Mouse (Mus musculus): ENCODE results near the gene Cntnap1. TPM values are rescaled to one million over a fixed set of nuclear protein-coding genes. Genes with fewer than 3 reads are reported as not detected.

Cntnap1 gene
- polyA plus RNA-seq, 1 experiment from 2014 or later, result 0.12 TPM

DNA sequence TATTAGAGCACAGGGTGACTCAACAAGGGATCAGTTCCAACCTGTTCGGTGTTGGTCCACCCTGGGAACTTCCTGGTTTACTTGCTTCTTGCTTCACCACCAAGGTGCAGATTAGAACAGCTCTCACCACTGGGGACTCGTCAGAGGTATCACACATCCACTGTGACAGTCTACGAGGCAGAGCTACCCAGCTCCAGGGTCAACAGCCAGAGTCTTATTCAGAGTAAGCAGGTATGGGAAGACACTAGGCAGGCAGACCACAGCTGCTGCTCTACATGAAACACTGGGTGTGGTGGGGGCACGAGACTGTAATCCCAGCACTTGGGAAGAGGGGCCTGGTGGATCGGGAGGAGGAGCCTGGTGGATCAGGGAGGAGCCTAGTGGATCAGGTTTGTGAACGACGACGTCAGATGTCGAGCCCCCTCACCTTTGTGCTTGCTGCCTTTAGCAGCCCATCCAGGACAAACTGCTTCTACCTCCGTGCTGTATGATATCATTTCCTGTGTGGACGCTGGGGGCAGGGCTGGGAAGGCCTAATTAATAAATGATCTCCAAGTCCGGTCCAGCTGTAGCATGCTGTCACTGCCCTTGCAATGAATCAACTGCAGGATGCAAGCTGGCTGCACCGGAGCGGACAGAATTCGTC, 31.7 kb upstream of the Cntnap1 start:
- H3K4me3 ChIP-seq, result peak overlapping the region; percentile 36
- H3K36me3 ChIP-seq (replicated peaks), result no peaks in the 10 kb centered on the region
- no peaks in the 10 kb centered on the region for H3K9me3 ChIP-seq
- H3K27me3 ChIP-seq (ENCODE audit: poor library complexity, severe bottlenecking), result peaks cover 34% of the 10 kb centered on the region
- peak; percentile 56 for DNase-seq (ENCODE audit: extremely low spot score, low spot score)
- H3K4me1 ChIP-seq, result peaks cover 42% of the 10 kb centered on the region
- WGBS, result 29% methylated on average over 15 of the region's 15 CpGs
- H3K27ac ChIP-seq, result peak overlapping the region; percentile 74

DNA sequence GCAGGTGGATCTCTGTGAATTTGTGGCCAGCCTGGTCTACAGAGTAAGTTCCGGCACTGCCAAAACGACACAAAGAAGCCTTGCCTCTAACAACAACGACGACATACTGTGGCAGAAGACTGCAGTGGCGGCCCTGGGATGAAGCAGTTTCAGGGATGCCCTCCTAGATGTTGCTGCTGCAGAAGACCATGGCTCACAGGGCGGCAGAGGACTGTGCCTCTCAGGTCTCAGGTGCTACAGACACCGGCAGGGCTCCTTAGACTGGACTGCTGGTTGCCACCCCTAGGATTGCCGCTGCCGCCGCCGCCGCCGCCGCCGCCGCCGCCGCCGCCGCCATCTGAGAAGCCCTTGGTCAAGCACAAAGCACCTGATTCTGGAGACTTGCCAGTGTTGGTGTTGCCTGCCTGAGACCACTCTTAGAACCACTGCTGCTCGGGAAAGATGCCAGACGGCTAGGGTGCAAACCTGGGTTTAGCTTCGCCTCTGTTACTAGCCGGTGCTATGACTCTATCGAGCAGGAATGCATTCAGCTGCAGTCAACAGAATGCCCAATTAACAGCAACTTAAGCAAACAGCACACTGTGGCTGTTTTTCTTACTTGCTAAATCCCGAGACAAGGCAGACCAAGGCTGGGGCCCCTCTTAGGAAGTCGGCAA, 30.0 kb upstream of the Cntnap1 start:
- Histone ChIP-seq H3K27ac (peak overlapping the region; percentile 84), H3K4me3 (peak overlapping the region; percentile 44), H3K27me3 (ENCODE audit: poor library complexity, severe bottlenecking) (peaks cover 34% of the 10 kb centered on the region), H3K4me1 (peaks cover 47% of the 10 kb centered on the region), H3K36me3 (replicated peaks) (no peaks in the 10 kb centered on the region), H3K9me3 (no peaks in the 10 kb centered on the region)
- DNase-seq (ENCODE audit: extremely low spot score, low spot score), result peak; percentile 25
- WGBS, result 51% methylated on average over 27 of the region's 27 CpGs

- Histone ChIP-seq H3K27ac (peak overlapping the region; percentile 84), H3K9me3 (no peaks in the 10 kb centered on the region), H3K4me1 (peaks cover 47% of the 10 kb centered on the region), H3K36me3 (replicated peaks) (no peaks in the 10 kb centered on the region), H3K27me3 (ENCODE audit: poor library complexity, severe bottlenecking) (peaks cover 34% of the 10 kb centered on the region), H3K4me3 (peak overlapping the region; percentile 44; the same call in 1 of the 2 replicates)
- DNase-seq (ENCODE audit: extremely low spot score, low spot score), result no peak
- 76% methylated on average over 8 of the region's 8 CpGs for WGBS
These were observed 29.2 kb upstream of the Cntnap1 start for GRCm38 (mm10) chr11:101141088-101141487.

- no peaks in the 10 kb centered on the region for H3K36me3 ChIP-seq (replicated peaks)
- H3K4me1 ChIP-seq, result peaks cover 52% of the 10 kb centered on the region
- H3K9me3 ChIP-seq, result no peaks in the 10 kb centered on the region
- 88% methylated on average over 10 of the region's 10 CpGs for WGBS
- no peak overlapping the region for H3K27ac ChIP-seq
- DNase-seq (ENCODE audit: extremely low spot score, low spot score), result no peak
- H3K4me3 ChIP-seq, result no peak overlapping the region
- peaks cover 34% of the 10 kb centered on the region for H3K27me3 ChIP-seq (ENCODE audit: poor library complexity, severe bottlenecking)
These were observed 27.9 kb upstream of the Cntnap1 start for GRCm38 (mm10) chr11:101142215-101142967.

- peak; percentile 67 for DNase-seq (ENCODE audit: extremely low spot score, low spot score)
- peak overlapping the region; percentile 43 for H3K4me3 ChIP-seq
- H3K9me3 ChIP-seq, result no peaks in the 10 kb centered on the region
- H3K36me3 ChIP-seq (replicated peaks), result no peaks in the 10 kb centered on the region
- H3K27ac ChIP-seq, result peak overlapping the region; percentile 63
- WGBS, result 25% methylated on average over 19 of the region's 19 CpGs
- peaks cover 52% of the 10 kb centered on the region for H3K4me1 ChIP-seq
- H3K27me3 ChIP-seq (ENCODE audit: poor library complexity, severe bottlenecking), result peaks cover 32% of the 10 kb centered on the region
These were observed 26.7 kb upstream of the Cntnap1 start for GRCm38 (mm10) chr11:101143338-101144225.

DNA sequence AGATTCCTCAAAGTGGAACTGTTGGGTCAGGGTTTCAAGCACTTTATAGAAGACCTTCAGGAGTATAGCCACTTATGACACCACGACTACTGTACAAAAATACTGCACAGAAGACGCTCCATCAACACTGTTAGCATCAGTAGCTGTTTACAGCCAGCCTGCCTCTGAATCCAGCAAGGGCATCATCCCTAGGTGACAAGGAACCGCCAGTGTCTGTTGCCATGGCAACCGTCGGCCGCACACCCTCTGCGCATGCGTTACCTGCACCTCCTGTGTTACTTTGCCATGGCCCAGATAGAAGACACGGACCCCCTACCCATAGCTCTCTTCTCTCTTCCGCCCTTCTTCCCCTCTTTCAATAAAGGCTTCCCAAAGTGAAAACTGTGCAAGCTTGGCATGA, 23.9 kb upstream of the Cntnap1 start:
- Histone ChIP-seq H3K27ac (no peak overlapping the region), H3K4me1 (peaks cover 36% of the 10 kb centered on the region)
- WGBS, result 13% methylated on average over 10 of the region's 10 CpGs

GRCm38 (mm10) chr11:101148751-101149150, 21.6 kb upstream of the Cntnap1 start:
- Histone ChIP-seq H3K27ac (peak overlapping the region; percentile 45), H3K4me1 (peaks cover 24% of the 10 kb centered on the region), H3K4me3 (no peak overlapping the region), H3K36me3 (replicated peaks) (no peaks in the 10 kb centered on the region), H3K9me3 (no peaks in the 10 kb centered on the region), H3K27me3 (ENCODE audit: poor library complexity, severe bottlenecking) (no peaks in the 10 kb centered on the region)
- DNase-seq (ENCODE audit: extremely low spot score, low spot score), result no peak
- 77% methylated on average over 10 of the region's 10 CpGs for WGBS

More for the DNA sequence above, 23.9 kb upstream of the Cntnap1 start:
- Histone ChIP-seq H3K9me3 (no peaks in the 10 kb centered on the region), H3K36me3 (replicated peaks) (no peaks in the 10 kb centered on the region), H3K27me3 (ENCODE audit: poor library complexity, severe bottlenecking) (peaks cover 8% of the 10 kb centered on the region; the same call in 1 of the 2 replicates), H3K4me3 (no peak overlapping the region)
- DNase-seq (ENCODE audit: extremely low spot score, low spot score), result peak; percentile 57

GRCm38 (mm10) chr11:101149178-101150105, 20.9 kb upstream of the Cntnap1 start:
- Histone ChIP-seq H3K4me1 (peaks cover 20% of the 10 kb centered on the region), H3K9me3 (no peaks in the 10 kb centered on the region), H3K27me3 (ENCODE audit: poor library complexity, severe bottlenecking) (no peaks in the 10 kb centered on the region), H3K27ac (peak overlapping the region; percentile 45), H3K4me3 (no peak overlapping the region), H3K36me3 (replicated peaks) (no peaks in the 10 kb centered on the region)
- DNase-seq (ENCODE audit: extremely low spot score, low spot score), result no peak
- 68% methylated on average over 9 of the region's 9 CpGs for WGBS

GRCm38 (mm10) chr11:101151063-101151462, 19.3 kb upstream of the Cntnap1 start:
- DNase-seq (ENCODE audit: extremely low spot score, low spot score), result no peak
- Histone ChIP-seq H3K36me3 (replicated peaks) (no peaks in the 10 kb centered on the region), H3K27ac (no peak overlapping the region), H3K9me3 (no peaks in the 10 kb centered on the region), H3K4me3 (no peak overlapping the region), H3K4me1 (peaks cover 30% of the 10 kb centered on the region), H3K27me3 (ENCODE audit: poor library complexity, severe bottlenecking) (peaks cover 15% of the 10 kb centered on the region)
- WGBS, result 54% methylated on average over 2 of the region's 2 CpGs

DNA sequence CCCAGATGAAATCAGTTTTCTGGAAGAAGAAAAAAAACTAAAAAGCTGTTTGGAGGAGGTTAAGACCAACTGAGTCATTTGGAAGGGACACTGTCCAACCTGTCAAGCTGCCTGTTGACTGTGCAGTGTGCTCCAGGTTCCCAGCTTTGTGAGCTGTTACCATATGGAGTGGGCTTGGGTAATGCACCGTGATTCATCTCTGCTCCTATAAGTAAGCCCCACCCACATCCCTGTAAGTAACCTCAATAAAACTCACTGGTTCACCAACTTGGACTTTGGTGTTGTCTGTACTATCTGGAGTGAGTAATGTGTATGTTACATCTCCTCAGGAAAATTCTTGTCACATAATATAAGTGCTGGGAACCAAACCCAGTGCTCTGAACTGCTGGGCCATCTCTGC, 17.5 kb upstream of the Cntnap1 start:
- no peak for DNase-seq (ENCODE audit: extremely low spot score, low spot score)
- 81% methylated on average over 1 of the region's 1 CpGs for WGBS
- Histone ChIP-seq H3K4me1 (peaks cover 33% of the 10 kb centered on the region), H3K36me3 (replicated peaks) (no peaks in the 10 kb centered on the region), H3K4me3 (no peak overlapping the region), H3K27me3 (ENCODE audit: poor library complexity, severe bottlenecking) (peaks cover 32% of the 10 kb centered on the region), H3K27ac (no peak overlapping the region), H3K9me3 (no peaks in the 10 kb centered on the region)

GRCm38 (mm10) chr11:101154648-101155047, 15.7 kb upstream of the Cntnap1 start:
- no peak for DNase-seq (ENCODE audit: extremely low spot score, low spot score)
- Histone ChIP-seq H3K9me3 (no peaks in the 10 kb centered on the region), H3K36me3 (replicated peaks) (no peaks in the 10 kb centered on the region), H3K27ac (no peak overlapping the region), H3K4me1 (peaks cover 22% of the 10 kb centered on the region), H3K4me3 (no peak overlapping the region), H3K27me3 (ENCODE audit: poor library complexity, severe bottlenecking) (peaks cover 36% of the 10 kb centered on the region)

All from forebrain, embryonic 10.5 days (tissue).